Mouse (Mus musculus): ENCODE results near the gene Nfkbia. TPM values are rescaled to one million over a fixed set of nuclear protein-coding genes. Genes with fewer than 3 reads are reported as not detected.

Nfkbia gene
- polyA plus RNA-seq, 1 experiment from 2014 or later = 41.2 TPM

DNA sequence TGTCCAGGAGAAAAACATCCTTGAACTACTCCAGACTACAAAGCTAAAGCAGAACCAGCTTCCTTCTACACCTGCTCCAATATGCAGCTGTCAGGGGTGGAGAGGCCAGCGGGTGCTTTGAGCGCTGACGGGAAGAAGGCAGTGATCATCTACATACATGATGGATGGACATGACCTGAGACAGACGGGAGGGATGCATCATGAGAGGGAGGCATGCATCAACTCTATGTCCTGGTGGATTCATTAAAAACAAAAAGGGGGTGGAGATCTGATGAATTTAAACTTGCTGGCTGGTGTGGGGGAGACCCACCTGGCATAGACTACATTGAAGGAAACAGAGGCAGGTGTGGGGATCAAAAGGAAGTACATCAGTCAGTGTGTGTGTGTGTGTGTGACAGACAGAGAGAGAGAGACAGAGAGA, 48.4 kb downstream of the Nfkbia start:
- ATAC-seq (replicated peaks; ENCODE audit: low FRiP score) (no peak), DNase-seq (ENCODE audit: low spot score) (no peak)
- WGBS = 87% methylated on average over 4 of the region's 4 CpGs
- Histone ChIP-seq H3K27ac (ENCODE audit: low read depth, low read length) (no peak overlapping the region), H3K4me1 (replicated peaks; ENCODE audit: control insufficient read depth, insufficient read depth, low read length) (peaks cover 9% of the 10 kb centered on the region), H3K27me3 (ENCODE audit: control insufficient read depth, insufficient read depth, low read length) (no peaks in the 10 kb centered on the region), H3K36me3 (ENCODE audit: control insufficient read depth, insufficient read depth, low read length) (no peaks in the 10 kb centered on the region), H3K4me2 (ENCODE audit: low read depth, low read length, severe bottlenecking) (no peak overlapping the region), H3K9ac (ENCODE audit: low read length) (no peak overlapping the region), H3K4me3 (ENCODE audit: low read depth, low read length) (no peak overlapping the region), H3K9me3 (ENCODE audit: control insufficient read depth, low read length) (no peaks in the 10 kb centered on the region)

DNA sequence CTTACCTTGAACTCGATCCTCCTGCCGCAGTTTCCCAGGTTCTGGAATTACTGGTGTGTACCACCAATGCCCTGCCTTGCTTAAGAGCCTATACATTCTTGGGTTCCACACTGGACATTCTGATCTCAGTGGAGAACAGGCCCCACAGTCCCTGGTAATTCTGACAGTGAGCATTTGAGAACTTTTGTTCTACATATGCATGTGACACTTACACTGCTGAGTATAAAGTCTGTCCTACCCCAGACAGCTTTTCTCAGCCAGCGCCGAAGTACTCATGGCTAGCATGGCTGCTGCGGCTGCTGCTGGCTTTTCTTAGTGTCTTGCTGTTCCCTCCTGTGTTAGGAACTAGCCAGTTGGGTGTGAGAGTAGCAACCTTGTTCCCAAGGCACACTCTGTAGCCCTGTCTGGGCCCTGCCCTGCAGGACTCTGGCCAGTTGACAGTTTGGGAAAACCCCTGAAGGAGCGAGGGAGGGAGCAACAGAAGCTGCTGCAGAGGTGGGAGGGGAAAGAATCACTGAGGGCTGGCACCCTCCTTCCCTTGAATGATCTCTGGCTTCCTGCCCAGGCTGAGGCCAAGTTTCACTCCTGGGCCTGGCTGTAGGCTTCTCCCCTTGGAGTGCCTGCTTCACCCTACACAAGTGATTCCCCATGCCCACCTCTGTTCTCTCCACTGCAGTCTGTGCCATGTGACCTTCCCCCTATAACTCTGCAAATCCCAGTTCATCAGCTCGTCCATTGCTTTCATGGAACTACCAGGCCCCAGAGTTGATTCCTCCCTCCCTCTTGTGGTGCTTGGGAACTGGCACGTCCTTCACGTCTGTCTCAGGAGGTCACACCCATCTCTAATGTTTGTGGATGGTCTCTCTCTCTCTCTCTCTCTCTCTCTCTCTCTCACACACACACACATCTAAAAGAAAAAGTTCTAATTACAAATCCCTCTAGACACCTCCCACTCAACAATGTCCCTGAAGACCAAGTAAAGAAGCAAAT, 49.3 kb downstream of the Nfkbia start:
- WGBS = 73% methylated on average over 9 of the region's 9 CpGs
- no peaks in the 10 kb centered on the region for H3K27me3 ChIP-seq (ENCODE audit: control insufficient read depth, insufficient read depth, low read length)
- no peak for ATAC-seq (replicated peaks; ENCODE audit: low FRiP score)
- no peak overlapping the region for H3K9ac ChIP-seq (ENCODE audit: low read length)
- DNase-seq (ENCODE audit: low spot score) = no peak
- peaks cover 16% of the 10 kb centered on the region for H3K4me1 ChIP-seq (replicated peaks; ENCODE audit: control insufficient read depth, insufficient read depth, low read length)
- H3K4me2 ChIP-seq (ENCODE audit: low read depth, low read length, severe bottlenecking) = no peak overlapping the region
- no peaks in the 10 kb centered on the region for H3K9me3 ChIP-seq (ENCODE audit: control insufficient read depth, low read length)
- no peaks in the 10 kb centered on the region for H3K36me3 ChIP-seq (ENCODE audit: control insufficient read depth, insufficient read depth, low read length)
- H3K27ac ChIP-seq (ENCODE audit: low read depth, low read length) = no peak overlapping the region
- H3K4me3 ChIP-seq (ENCODE audit: low read depth, low read length) = no peak overlapping the region

DNA sequence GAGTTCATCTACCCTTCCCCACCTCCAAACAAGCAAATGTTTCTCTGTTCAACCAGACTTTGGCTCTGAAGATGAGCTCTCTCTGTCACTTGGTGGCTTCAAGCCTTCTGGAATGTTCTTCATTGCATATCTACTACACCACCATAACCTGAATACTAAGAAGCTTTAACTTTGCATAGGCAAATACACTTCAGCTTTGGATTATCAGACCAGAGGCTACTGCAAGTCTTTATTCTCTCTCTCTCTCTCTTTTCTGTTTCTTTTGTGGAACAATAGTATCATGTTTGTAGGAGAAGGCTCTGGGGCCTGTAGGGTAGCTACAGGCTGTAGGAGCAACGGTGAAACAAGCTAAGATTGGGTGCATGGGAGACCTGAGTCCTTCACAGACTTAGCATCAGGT, 50.2 kb downstream of the Nfkbia start:
- Histone ChIP-seq H3K4me1 (replicated peaks; ENCODE audit: control insufficient read depth, insufficient read depth, low read length) (peaks cover 15% of the 10 kb centered on the region), H3K36me3 (ENCODE audit: control insufficient read depth, insufficient read depth, low read length) (no peaks in the 10 kb centered on the region), H3K4me2 (ENCODE audit: low read depth, low read length, severe bottlenecking) (no peak overlapping the region), H3K27ac (ENCODE audit: low read depth, low read length) (no peak overlapping the region), H3K9ac (ENCODE audit: low read length) (no peak overlapping the region), H3K27me3 (ENCODE audit: control insufficient read depth, insufficient read depth, low read length) (no peaks in the 10 kb centered on the region), H3K9me3 (ENCODE audit: control insufficient read depth, low read length) (no peaks in the 10 kb centered on the region), H3K4me3 (ENCODE audit: low read depth, low read length) (no peak overlapping the region)
- WGBS = 89% methylated on average over 1 of the region's 1 CpGs
- no peak for DNase-seq (ENCODE audit: low spot score)
- ATAC-seq (replicated peaks; ENCODE audit: low FRiP score) = no peak

DNA sequence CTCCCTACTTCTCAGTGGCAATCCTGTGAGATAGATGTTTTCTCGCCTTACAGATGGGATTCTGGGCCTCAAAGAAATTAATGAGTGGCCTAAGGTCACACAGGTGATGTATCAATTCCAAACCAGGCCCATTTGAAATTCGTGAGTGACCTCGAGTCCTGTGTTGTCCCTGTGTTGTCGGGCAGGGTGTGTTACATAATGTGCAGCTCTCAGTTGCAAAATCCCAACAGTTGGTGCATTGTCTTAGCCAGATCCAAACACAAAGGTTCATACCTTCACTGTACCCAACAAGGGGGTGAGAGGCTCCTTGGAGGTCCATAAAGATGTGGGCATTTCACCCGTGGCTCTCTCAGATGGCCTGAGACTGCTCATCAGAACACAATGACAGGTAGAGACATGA, 52.0 kb downstream of the Nfkbia start:
- H3K9me3 ChIP-seq (ENCODE audit: control insufficient read depth, low read length) = no peaks in the 10 kb centered on the region
- H3K9ac ChIP-seq (ENCODE audit: low read length) = no peak overlapping the region
- no peak overlapping the region for H3K4me2 ChIP-seq (ENCODE audit: low read depth, low read length, severe bottlenecking)
- H3K36me3 ChIP-seq (ENCODE audit: control insufficient read depth, insufficient read depth, low read length) = no peaks in the 10 kb centered on the region
- DNase-seq (ENCODE audit: low spot score) (no peak), ATAC-seq (replicated peaks; ENCODE audit: low FRiP score) (no peak)
- 79% methylated on average over 5 of the region's 5 CpGs for WGBS
- H3K4me1 ChIP-seq (replicated peaks; ENCODE audit: control insufficient read depth, insufficient read depth, low read length) = peaks cover 8% of the 10 kb centered on the region
- H3K4me3 ChIP-seq (ENCODE audit: low read depth, low read length) = no peak overlapping the region
- H3K27me3 ChIP-seq (ENCODE audit: control insufficient read depth, insufficient read depth, low read length) = no peaks in the 10 kb centered on the region
- no peak overlapping the region for H3K27ac ChIP-seq (ENCODE audit: low read depth, low read length)

Other genes with a start within 250 kb of the Nfkbia start
- gene 1110008L16Rik, start 193.1 kb downstream of the Nfkbia start, polyA plus RNA-seq (2014; fragmentation: Nextera tagmentation; extraction: Ambion mirVana) = 15.6 and 16.0 TPM in 2 replicates
- gene Ppp2r3c, start 189.6 kb downstream of the Nfkbia start, polyA plus RNA-seq (2014; fragmentation: Nextera tagmentation; extraction: Ambion mirVana) = 28.4 and 35.8 TPM in 2 replicates
- 425 and 448 TPM in 2 replicates for gene Psma6, start 108.4 kb downstream of the Nfkbia start, polyA plus RNA-seq (2014; fragmentation: Nextera tagmentation; extraction: Ambion mirVana)
- gene Aldoart2, start 72.6 kb upstream of the Nfkbia start, polyA plus RNA-seq (2014; fragmentation: Nextera tagmentation; extraction: Ambion mirVana) = not detected in 2 replicates
- gene Insm2, start 106.8 kb upstream of the Nfkbia start, polyA plus RNA-seq (2014; fragmentation: Nextera tagmentation; extraction: Ambion mirVana) = 1.6 and 1.7 TPM in 2 replicates